Mouse (Mus musculus): ENCODE results near the gene Trim13. TPM values are rescaled to one million over a fixed set of nuclear protein-coding genes. Genes with fewer than 3 reads are reported as not detected.

Gene Trim13
- total RNA-seq, 4 experiments from 2014 or later: 7.8 to 12.4 (median 10.5) TPM

- no peak for DNase-seq
These were observed 15.3 kb downstream of the Trim13 start for GRCm38 (mm10) chr14:61613319-61613718.

DNA sequence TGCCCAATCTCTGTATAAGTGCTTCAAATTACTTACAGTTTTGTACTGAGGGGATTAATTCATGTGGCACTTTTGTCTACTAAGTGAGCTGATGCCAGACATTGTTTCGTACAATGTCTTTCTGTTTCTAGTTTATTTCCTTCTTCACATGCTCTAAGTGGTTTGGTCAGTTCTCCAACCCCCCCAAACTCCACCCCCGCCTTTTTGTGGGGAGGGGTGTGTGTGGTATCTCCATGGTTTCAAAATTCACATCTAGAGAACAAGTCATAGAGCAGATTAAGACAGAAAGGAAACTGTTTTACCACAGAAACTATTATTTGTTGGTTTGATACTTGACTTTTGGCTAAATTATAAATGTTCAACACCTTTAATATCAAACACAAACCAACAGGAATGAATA, 22.3 kb downstream of the Trim13 start:
- DNase-seq: no peak

- no peak for DNase-seq
These were observed 37.9 kb downstream of the Trim13 start for GRCm38 (mm10) chr14:61635969-61636368.

GRCm38 (mm10) chr14:61642668-61643067, 44.6 kb downstream of the Trim13 start:
- no peak for DNase-seq

- DNase-seq: no peak
These were observed 47.5 kb downstream of the Trim13 start for GRCm38 (mm10) chr14:61645547-61645946.

GRCm38 (mm10) chr14:61647182-61647880, 49.3 kb downstream of the Trim13 start:
- peak; percentile 35 for DNase-seq

- peak; percentile 30 for DNase-seq
These were observed 50.0 kb downstream of the Trim13 start for GRCm38 (mm10) chr14:61647881-61648684.

GRCm38 (mm10) chr14:61648685-61649504, 50.8 kb downstream of the Trim13 start:
- DNase-seq: peak; percentile 94

- DNase-seq: no peak
These were observed 52.4 kb downstream of the Trim13 start for GRCm38 (mm10) chr14:61650291-61650960.

Small RNA genes within 50 kb of the gene (microRNA-seq; reads per million reads assigned to microRNA genes)
- gene Mir15a (950 to 1,396 reads per million in 2 experiments), gene Mir16-1 (428 to 1,430 reads per million in 2 experiments)

Other genes with a start within 250 kb of the Trim13 start
- gene Ebpl, start 237.8 kb upstream of the Trim13 start, total RNA-seq (2022): 1 to 10 TPM; 5.2 to 6.9 (median 6.1) TPM
- 10 to 100 TPM; 24.1 to 35.9 (median 31.4) TPM for gene Kpna3, start 158.4 kb upstream of the Trim13 start, total RNA-seq (2022)
- 10 to 100 TPM; 19.3 to 21.7 (median 19.8) TPM for gene Spryd7, start 41.4 kb upstream of the Trim13 start, total RNA-seq (2022)
- under 1 TPM in 3 of 4 experiments, not detected in 1; 0.14 to 0.46 (median 0.25) TPM for gene Kcnrg, start 9.2 kb downstream of the Trim13 start, total RNA-seq (2022)

Data from adrenal gland, adult 8-10 months (tissue).